Comparison of ENCODE assay signal across 19 mouse cellular contexts in the genomic region with DNA sequence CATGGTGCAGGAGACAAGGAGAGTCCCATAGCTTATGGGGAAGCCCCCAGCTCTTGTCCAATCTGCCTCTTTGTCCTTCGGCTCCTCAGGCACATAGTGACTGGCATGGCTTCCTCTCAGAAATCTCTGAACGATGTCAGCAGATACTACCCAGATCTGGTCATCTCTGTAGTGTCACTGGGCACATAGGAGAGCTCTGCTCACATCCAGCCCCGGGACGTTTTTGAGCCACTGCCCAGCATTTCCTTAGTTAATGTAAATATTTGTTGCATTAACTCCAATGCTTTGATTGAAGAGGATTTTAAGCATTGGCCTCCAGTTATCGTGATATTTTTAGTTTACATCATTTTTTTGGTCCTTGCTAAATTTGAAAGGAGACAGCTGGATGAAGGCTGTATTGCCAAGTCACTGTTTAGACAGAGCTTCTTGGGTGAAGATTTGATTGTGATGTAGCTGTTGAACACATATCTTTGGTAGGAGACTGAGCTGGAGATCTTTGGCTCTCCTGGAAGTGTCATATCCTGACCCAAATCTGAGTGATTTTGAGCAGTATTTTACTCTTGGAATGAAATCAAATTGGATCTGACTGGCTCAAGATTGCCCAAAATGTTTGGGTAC.
DNase-seq lines count a peak whose midpoint lies in the region; ATAC-seq and TF ChIP-seq lines count a peak whose summit lies in the region.
"Had no signal": no experiment of that assay in that cellular context is flagged by ENCODE, and none has a peak within 500 bp of the region (broad histone marks: within the 10 kb centered on the region; RNA-seq: fewer than 3 reads in every experiment).

No protein-coding gene starts in this region.

- H3K27ac ChIP-seq in kidney, adult 2 months (ENCODE audit: insufficient read depth, low read depth, low read length) = peak overlapping the region; percentile 79
- H3K27ac ChIP-seq in kidney, embryonic 15.5 days = no peak overlapping the region
- H3K27ac ChIP-seq: embryonic facial prominence, embryonic 12.5 days; forebrain, embryonic 15.5 days; limb, embryonic 12.5 days; liver, embryonic 14.5 days; midbrain, embryonic 12.5 days had no signal

- H3K9ac ChIP-seq in kidney, embryonic 15.5 days = no peak overlapping the region
- H3K9ac ChIP-seq: embryonic facial prominence, embryonic 12.5 days; forebrain, embryonic 15.5 days; limb, embryonic 12.5 days; liver, embryonic 14.5 days; midbrain, embryonic 12.5 days had no signal

- no peak overlapping the region for H3K4me3 ChIP-seq in kidney, adult 2 months (ENCODE audit: insufficient read depth, low read depth, low read length)
- no peak overlapping the region for H3K4me3 ChIP-seq in kidney, embryonic 15.5 days (replicated peaks)
- H3K4me3 ChIP-seq: embryonic facial prominence, embryonic 12.5 days; erythroblast, embryonic 14.5 days; forebrain, embryonic 15.5 days; limb, embryonic 12.5 days; midbrain, embryonic 12.5 days had no signal

- WGBS in kidney, adult 2 months = 71% methylated on average over 5 of the region's 5 CpGs
- 69% methylated on average over 5 of the region's 5 CpGs for WGBS in kidney, embryonic 15.5 days

- no peak for TF ChIP-seq POLR2A in kidney, adult 2 months (IDR thresholded peaks at IDR 0.05; ENCODE audit: low read depth, low read length)

- H3K36me3 ChIP-seq in kidney, adult 2 months (ENCODE audit: control insufficient read depth, insufficient read depth, low read length) = no peaks in the 10 kb centered on the region
- H3K36me3 ChIP-seq in kidney, embryonic 15.5 days = no peaks in the 10 kb centered on the region
- H3K36me3 ChIP-seq: embryonic facial prominence, embryonic 12.5 days; forebrain, embryonic 15.5 days; limb, embryonic 12.5 days; midbrain, embryonic 12.5 days had no signal

- H3K4me2 ChIP-seq in kidney, embryonic 15.5 days = no peak overlapping the region
- H3K4me2 ChIP-seq: embryonic facial prominence, embryonic 12.5 days; forebrain, embryonic 15.5 days; heart, embryonic 11.5 days; limb, embryonic 12.5 days; midbrain, embryonic 12.5 days had no signal

- no peaks in the 10 kb centered on the region for H3K9me3 ChIP-seq in kidney, embryonic 15.5 days (replicated peaks)
- H3K9me3 ChIP-seq: embryonic facial prominence, embryonic 12.5 days; forebrain, embryonic 15.5 days; limb, embryonic 12.5 days; midbrain, embryonic 12.5 days had no signal

- TF ChIP-seq CTCF in kidney, adult 2 months (conservative IDR thresholded peaks at IDR 0.05; ENCODE audit: insufficient read depth, insufficient read length, low read depth, low read length) = no peak

- H3K4me1 ChIP-seq in kidney, adult 2 months (ENCODE audit: control insufficient read depth, insufficient read depth, low read length) = peaks cover 19% of the 10 kb centered on the region
- H3K4me1 ChIP-seq in kidney, embryonic 15.5 days = peaks cover 6% of the 10 kb centered on the region; the same call in 1 of the 2 replicates
- H3K4me1 ChIP-seq: embryonic facial prominence, embryonic 12.5 days; limb, embryonic 12.5 days; midbrain, embryonic 12.5 days had no signal

- no peak for ATAC-seq in kidney, embryonic 15.5 days (replicated peaks; ENCODE audit: low FRiP score)
- ATAC-seq: forebrain, embryonic 15.5 days had no signal

- peak; percentile 46 for DNase-seq in kidney, adult 2 months
- DNase-seq in NIH3T3 (ENCODE audit: low read depth) = peak; percentile 59
- peak; percentile 20 for DNase-seq in brain, adult 2 months (ENCODE audit: low read depth, low spot score)
- DNase-seq in lung, postnatal 36 days = peak; percentile 54
- no peak for DNase-seq in urinary bladder, postnatal 10 days (ENCODE audit: low spot score)
- DNase-seq in cerebellum, adult 9-11 months = no peak
- DNase-seq: adrenal gland, adult 2 months; cerebellum, adult 9-10 months; gastrocnemius, postnatal 25 days; heart, postnatal 10 days; thymus, postnatal 14 days had no signal

- no peaks in the 10 kb centered on the region for H3K27me3 ChIP-seq in kidney, adult 2 months (replicated peaks; ENCODE audit: control insufficient read depth, insufficient read depth, low read length)
- H3K27me3 ChIP-seq in kidney, embryonic 15.5 days = no peaks in the 10 kb centered on the region
- H3K27me3 ChIP-seq: embryonic facial prominence, embryonic 12.5 days; forebrain, embryonic 15.5 days; limb, embryonic 12.5 days; midbrain, embryonic 12.5 days had no signal

Comparison
In these comparisons a context has a peak if more than half of its experiments do, and no peak if none do; other contexts are left out.
1. DNase-seq: peak in kidney, adult 2 months (single experiment), NIH3T3 (single experiment), brain, adult 2 months (single experiment) and lung, postnatal 36 days (single experiment); none in urinary bladder, postnatal 10 days (single experiment) and cerebellum, adult 9-11 months (single experiment).